Mouse (Mus musculus) effector memory CD4-positive, alpha-beta T cell, adult 5 months (primary cell): ENCODE data around the gene Ddx27. TPM values are rescaled to one million over a fixed set of nuclear protein-coding genes. Genes with fewer than 3 reads are reported as not detected.

Experiments
- polyA plus RNA-seq: library from polyadenylated mRNA; unstranded; fragments of 100-300 nt; shearing (Covaris generic); gene quantifications from one replicate; pipeline ENCODE4 v1.2.1, GENCODE M21; 2017

Ddx27 gene
- polyA plus RNA-seq: 70.2 TPM

DNA sequence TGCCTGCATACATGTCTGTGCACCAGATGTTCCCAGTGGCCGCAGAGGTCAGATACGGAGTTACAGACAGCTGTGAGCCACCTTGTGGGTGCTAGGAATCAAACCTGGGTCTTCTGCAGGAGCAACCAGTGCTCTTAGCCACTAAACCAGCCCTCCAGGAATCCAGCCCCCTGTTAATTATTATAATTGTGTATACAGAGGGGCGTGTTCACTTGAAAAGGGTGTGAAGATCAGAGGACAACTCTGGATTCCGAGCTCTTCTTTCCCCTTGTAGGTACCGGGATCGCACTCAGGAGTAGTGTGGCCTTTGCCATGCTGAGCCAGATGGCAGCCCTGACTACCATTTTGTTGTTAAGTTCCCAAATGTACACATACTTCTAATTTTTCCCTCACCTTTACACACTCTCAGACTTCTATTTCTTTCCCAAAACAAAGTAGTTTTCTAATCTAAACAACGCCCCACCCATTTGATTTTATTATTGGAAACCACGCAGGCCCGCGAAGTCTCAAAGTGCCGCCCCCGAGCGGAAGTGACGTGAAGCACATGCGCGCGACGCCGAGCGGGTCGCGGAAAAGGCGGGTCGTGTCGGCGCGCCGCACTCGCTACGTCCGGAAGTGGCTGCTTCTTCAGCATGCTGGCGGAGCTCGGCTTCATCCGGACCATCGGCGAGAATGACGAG, at the start of gene Ddx27:
TSS of gene Ddx27 (plus strand) at position 492 of the 680 bp plus-strand sequence.

DNA sequence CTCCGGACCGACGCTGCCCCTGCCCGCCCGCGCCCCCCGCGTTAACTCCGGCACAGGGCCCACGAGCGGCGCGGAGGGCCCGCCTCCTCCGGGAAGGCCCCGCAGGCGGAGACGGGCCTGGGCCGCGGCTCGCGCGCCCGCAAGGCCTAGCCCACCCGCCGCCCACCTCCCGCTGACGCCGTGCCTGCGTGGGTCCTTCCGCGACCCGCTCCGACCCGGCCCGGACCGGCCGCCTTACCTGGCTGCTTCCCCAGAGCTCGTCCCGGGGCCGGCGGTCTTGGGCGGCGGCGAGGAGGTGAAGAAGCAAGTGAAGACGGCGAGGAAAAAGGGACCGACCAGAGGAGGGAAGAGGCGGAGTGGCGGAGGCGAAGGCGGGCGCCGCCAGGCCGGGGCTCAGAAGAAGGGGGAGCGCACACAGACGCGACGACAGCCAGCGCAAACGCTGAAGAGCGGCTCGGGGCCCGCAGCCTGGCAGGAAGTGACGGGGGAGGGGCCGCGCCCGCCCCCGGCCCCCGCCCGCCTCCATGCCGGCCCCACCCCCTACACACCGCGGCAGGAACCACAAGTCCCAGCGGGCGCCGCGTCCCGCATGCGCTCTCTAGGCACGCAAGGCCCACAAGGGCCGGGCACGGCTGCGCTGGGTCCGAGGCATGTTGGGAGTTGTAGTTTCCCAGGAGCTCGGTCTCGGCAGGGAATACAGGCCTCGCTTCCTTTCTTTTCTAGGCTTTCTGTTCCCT, 19.0 kb upstream of the Ddx27 start, which contains the start of gene Stau1:
TSS of gene Stau1 (minus strand) at position 504 of the 737 bp plus-strand sequence.

DNA sequence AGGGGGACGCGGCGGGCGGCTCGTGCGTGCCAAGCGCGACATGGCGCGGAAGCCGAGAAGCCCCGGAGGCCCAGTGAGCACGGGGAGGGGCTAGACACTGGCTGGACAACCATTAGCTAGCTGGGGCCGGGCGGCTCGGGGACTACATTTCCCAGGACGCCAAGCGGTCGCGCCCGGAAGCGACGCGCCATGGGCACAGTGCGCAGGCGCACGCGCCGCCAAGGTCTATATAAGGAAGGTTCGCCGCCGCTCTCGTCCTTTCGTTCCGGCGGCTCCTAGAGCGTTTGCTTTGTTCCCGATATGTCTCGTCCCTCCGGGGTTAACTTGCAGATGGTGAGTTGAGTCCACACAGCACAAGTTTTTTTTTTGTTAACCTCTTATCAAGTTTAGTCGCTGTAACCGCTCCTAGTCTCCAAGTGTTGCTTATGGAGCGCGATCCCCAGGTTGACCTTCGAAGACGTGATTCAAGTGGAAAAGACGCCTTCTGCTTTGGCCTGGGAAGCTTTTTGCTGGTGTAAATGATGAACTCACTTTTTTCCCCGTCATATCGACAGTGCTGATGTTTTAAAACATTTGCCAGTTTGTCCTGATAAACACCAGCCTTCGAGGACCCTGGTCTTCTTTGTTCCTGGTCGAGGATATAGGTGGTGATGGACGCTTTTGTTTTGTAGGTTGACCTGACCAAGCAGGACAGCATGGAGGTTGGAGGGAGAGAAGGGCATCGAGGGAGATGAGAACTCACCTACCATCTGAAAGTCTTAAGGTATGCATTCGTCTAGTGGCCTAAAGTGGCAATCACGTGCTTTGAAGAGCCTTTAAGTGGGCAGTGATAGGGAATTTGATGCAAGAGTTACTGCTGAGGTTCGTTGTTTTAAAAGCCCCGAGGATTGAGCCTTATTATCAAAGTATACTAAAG, 48.2 kb downstream of the Ddx27 start, which contains the start of gene Znfx1:
TSS of gene Znfx1 (minus strand) at position 51 of the 916 bp plus-strand sequence.

Other genes starting within 250 kb of the Ddx27 start
- gene Trp53rkb, start 222.7 kb upstream of the Ddx27 start, polyA plus RNA-seq: 2.1 TPM
- 23.0 TPM for gene Arfgef2, start 209.6 kb upstream of the Ddx27 start, polyA plus RNA-seq
- 99.8 TPM for gene Cse1l, start 109.2 kb upstream of the Ddx27 start, polyA plus RNA-seq
- 100 TPM for gene Stau1, start 18.9 kb upstream of the Ddx27 start, polyA plus RNA-seq
- 51.2 TPM for gene Znfx1, start 47.8 kb downstream of the Ddx27 start, polyA plus RNA-seq
- 0.44 TPM for gene Kcnb1, start 175.0 kb downstream of the Ddx27 start, polyA plus RNA-seq
- gene Ptgis, start 225.4 kb downstream of the Ddx27 start, polyA plus RNA-seq: not detected